Mouse (Mus musculus): ENCODE measurements around the gene Mxd1.

The Mxd1 gene

GRCm38 (mm10) chr6:86598742-86599193 is 70.2 kb downstream of the Mxd1 start:
- DNase-seq, result no peak
